Mouse (Mus musculus): ENCODE measurements around the gene Ppp1r27.

DNA sequence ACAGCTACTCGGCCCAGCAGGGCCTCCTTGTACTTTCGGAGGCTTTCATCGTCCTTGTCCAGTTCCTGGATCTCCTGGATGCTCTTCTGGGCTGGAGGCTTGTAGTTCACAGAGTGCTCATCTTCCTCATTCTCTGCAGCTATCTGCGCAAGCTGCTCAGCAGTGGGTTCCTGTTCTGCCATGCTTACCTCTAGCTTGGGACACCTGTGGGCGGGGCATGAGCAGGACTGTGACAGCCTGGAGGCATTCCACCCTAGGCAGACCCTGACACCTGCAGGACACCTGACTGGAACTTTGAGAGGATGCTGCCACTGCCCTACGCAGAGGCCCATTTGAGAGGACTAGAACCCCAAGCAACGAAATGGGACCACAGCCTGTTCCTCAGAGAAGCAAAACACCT lies 29.3 kb upstream of the Ppp1r27 start:
- TF ChIP-seq NANOG (IDR thresholded peaks at IDR 0.05; ENCODE audit: borderline replicate concordance, low read length) (no peak), CTCF (conservative IDR thresholded peaks at IDR 0.05; ENCODE audit: low read length) (no peak)

All from E14TG2a.4 (cell line).